Mouse (Mus musculus) CD4-positive naive resting alpha-beta T cell, adult 76 days (primary cell): ENCODE data around the gene Ntpcr. TPM values are rescaled to one million over a fixed set of nuclear protein-coding genes. Genes with fewer than 3 reads are reported as not detected.

Source experiments
- total RNA-seq: library from RNA; stranded (reverse); gene quantifications from one replicate; pipeline ENCODE4 v1.2.4, GENCODE M21; 2023

Ntpcr gene
- total RNA-seq, result 16.2 TPM

DNA sequence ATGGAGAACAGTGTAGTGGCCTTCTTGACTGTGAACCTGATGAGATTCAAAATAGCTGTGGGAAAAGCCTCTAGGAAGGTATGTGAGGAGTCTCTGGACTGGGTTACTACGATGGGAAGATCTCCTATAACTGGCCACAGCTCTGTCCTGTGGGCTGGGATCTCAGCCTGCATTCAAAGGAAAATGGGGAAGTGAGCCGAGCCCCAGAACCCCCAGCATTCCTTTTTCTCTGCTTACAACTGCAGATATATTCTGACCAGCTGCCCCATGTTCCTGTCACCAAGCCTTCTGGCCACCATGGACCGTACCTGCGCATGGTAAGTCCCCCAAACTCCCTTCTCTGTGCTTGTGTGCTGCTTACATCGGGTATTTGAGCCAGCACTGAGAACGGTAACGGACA, at the start of gene Ntpcr:
Gene Ntpcr (plus strand): TSS at position 218 of the 400 bp plus-strand sequence.

Other genes starting within 250 kb of the Ntpcr start
- 14.0 TPM for gene Sipa1l2, start 160.2 kb upstream of the Ntpcr start, total RNA-seq
- 1.7 TPM for gene Map10, start 60.1 kb upstream of the Ntpcr start, total RNA-seq
- gene Pcnx2, start 168.4 kb downstream of the Ntpcr start, total RNA-seq, result not detected
- gene Map3k21, start 180.5 kb downstream of the Ntpcr start, total RNA-seq, result not detected